Mouse (Mus musculus) midbrain, embryonic 16.5 days (tissue): ENCODE measurements around the gene Retreg1. TPM values are rescaled to one million over a fixed set of nuclear protein-coding genes. Genes with fewer than 3 reads are reported as not detected.

ENCODE experiments used
- ATAC-seq: fragments of 200-750 bp; cut with Nextera tagmentation; 2 replicates; pipeline ENCODE4 v1.8.0; 2017; ENCODE audit warnings: moderate TSS enrichment
- H3K27ac ChIP-seq: fragments of 300-500 bp; sonication (generic); 2 replicates; pipeline ENCODE4 v1.5.1; 2014; ENCODE audit warnings: mild to moderate bottlenecking, low read length, mixed read lengths
- H3K27me3 ChIP-seq: fragments of 300-500 bp; sonication (generic); 2 replicates; pipeline ENCODE4 v1.6.1; 2014; ENCODE audit warnings: low read depth, low read length, mixed read lengths; ENCODE audit not compliant: control insufficient read depth, insufficient read depth
- H3K36me3 ChIP-seq: fragments of 300-500 bp; sonication (generic); 2 replicates; pipeline ENCODE4 v1.6.1; 2014; ENCODE audit warnings: mild to moderate bottlenecking, low read length, moderate library complexity, mixed read lengths; ENCODE audit not compliant: control insufficient read depth, insufficient read depth
- H3K4me1 ChIP-seq: fragments of 300-500 bp; sonication (generic); 2 replicates; pipeline ENCODE4 v1.6.1; 2014; ENCODE audit warnings: mild to moderate bottlenecking, low read length, mixed read lengths; ENCODE audit not compliant: control insufficient read depth, insufficient read depth
- H3K4me2 ChIP-seq: fragments of 300-500 bp; sonication (generic); 2 replicates; pipeline ENCODE4 v1.6.1; 2014; ENCODE audit warnings: mild to moderate bottlenecking, low read length, mixed read lengths
- H3K4me3 ChIP-seq: fragments of 300-500 bp; sonication (generic); 2 replicates; pipeline ENCODE4 v1.5.1; 2014; ENCODE audit warnings: low read depth, mild to moderate bottlenecking, low read length, moderate library complexity, mixed read lengths
- H3K9ac ChIP-seq: fragments of 300-500 bp; sonication (generic); 2 replicates; pipeline ENCODE4 v1.6.1; 2014; ENCODE audit warnings: low read depth, low read length, mixed read lengths
- H3K9me3 ChIP-seq: fragments of 300-500 bp; sonication (generic); replicated peaks from 2 replicates; pipeline ENCODE4 v1.6.1; 2014; ENCODE audit warnings: mild to moderate bottlenecking, low read length, mixed read lengths; ENCODE audit not compliant: control insufficient read depth, poor library complexity, severe bottlenecking
- WGBS: fragments of 180-500 bp; shearing (Covaris S2); extraction: QIAGEN DNeasy Blood & Tissue Kit; methylation state at CpG from one replicate; pipeline ENCODE4 v1.1.7; 2014; 5-methylcytosine and 5-hydroxymethylcytosine counted together
- polyA plus RNA-seq: library from polyadenylated mRNA; unstranded; fragments of >200 nt; fragmentation: Nextera tagmentation; extraction: Ambion mirVana; gene quantifications from 2 replicates; pipeline ENCODE4 v1.2.1, GENCODE M21; 2015

The Retreg1 gene
- polyA plus RNA-seq, 1 experiment from 2014 or later, result 18.4 TPM

DNA sequence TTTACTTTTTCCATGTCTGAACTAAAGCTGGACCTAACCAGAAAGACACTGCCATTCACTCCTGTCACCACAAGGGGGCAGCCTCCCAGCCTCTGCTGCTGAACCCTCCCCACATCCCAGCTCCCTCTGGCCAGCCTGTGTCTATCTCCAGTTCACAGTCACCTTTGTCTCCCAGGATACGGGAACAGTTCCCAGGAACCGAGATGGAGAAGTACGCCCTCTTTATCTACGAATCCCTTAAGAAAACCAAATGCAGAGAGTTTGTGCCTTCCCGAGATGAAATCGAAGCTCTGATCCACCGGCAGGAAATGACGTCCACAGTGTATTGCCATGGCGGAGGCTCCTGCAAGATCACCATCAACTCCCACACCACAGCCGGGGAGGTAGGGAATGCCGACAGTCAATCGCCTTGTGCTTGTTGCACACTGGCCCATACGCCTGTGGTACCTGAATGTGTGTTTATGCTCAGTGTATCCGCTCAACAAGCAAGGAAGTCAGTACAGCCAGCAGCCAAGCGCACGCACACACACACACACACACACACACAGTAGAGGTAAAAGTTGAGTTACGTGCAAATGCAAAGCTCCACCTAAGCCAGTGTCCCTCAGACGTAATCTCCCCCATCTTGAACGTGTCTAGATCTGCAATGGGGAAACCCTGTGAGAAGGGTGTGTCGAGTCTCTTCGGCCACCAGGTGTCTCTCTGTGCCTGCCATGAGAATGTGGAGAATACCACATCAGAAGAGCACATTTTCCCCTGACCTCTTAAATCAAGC lies 37.5 kb upstream of the Retreg1 start:
- Histone ChIP-seq H3K27me3 (no peaks in the 10 kb centered on the region), H3K4me2 (no peak overlapping the region), H3K4me3 (no peak overlapping the region), H3K9me3 (no peaks in the 10 kb centered on the region), H3K9ac (no peak overlapping the region), H3K36me3 (peaks cover 9% of the 10 kb centered on the region), H3K4me1 (no peaks in the 10 kb centered on the region), H3K27ac (no peak overlapping the region)
- peak; percentile 68 for ATAC-seq
- WGBS, result 84% methylated on average over 21 of the region's 21 CpGs

DNA sequence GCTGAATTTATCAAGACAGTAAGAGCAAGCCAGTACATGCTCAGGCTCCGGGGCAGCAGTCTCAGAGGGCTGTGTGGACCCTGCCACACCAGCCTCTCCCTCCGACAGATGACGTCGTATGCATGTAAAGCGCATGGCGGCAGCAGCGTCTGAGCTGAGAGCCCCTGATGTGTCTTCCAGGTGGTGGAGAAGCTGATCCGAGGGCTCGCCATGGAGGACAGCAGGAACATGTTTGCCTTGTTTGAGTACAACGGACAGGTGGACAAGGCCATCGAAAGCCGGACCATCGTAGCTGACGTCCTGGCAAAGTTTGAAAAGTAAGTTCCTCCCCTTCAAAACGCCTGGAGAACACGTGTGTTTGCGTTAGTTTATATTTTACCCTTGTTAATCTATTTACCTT lies 36.6 kb upstream of the Retreg1 start:
- no peak overlapping the region for H3K9ac ChIP-seq
- peaks cover 13% of the 10 kb centered on the region; the same call in 1 of the 2 replicates for H3K36me3 ChIP-seq
- no peak overlapping the region for H3K4me2 ChIP-seq
- no peak overlapping the region for H3K4me3 ChIP-seq
- ATAC-seq, result no peak
- no peaks in the 10 kb centered on the region for H3K27me3 ChIP-seq
- 92% methylated on average over 17 of the region's 17 CpGs for WGBS
- H3K27ac ChIP-seq, result no peak overlapping the region
- no peaks in the 10 kb centered on the region for H3K4me1 ChIP-seq
- H3K9me3 ChIP-seq, result no peaks in the 10 kb centered on the region

DNA sequence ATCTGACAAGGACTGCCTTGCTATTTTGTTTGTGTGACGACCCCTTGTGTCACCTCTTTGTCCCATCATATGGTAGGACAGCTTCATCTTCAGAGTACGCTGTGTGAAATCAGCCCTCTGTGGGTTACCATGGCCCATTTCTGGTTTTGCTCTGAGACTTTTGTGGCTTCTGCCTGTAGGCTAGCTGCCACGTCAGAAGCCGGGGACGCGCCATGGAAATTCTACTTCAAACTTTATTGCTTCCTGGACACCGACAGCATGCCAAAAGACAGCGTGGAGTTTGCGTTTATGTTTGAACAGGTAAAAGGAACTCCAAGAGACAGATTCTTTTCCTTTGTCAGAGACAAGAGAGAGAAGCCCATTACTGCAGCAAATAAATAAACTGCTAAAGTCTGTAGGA lies 36.1 kb upstream of the Retreg1 start:
- H3K36me3 ChIP-seq, result peaks cover 14% of the 10 kb centered on the region; the same call in 1 of the 2 replicates
- 94% methylated on average over 9 of the region's 9 CpGs for WGBS

DNA sequence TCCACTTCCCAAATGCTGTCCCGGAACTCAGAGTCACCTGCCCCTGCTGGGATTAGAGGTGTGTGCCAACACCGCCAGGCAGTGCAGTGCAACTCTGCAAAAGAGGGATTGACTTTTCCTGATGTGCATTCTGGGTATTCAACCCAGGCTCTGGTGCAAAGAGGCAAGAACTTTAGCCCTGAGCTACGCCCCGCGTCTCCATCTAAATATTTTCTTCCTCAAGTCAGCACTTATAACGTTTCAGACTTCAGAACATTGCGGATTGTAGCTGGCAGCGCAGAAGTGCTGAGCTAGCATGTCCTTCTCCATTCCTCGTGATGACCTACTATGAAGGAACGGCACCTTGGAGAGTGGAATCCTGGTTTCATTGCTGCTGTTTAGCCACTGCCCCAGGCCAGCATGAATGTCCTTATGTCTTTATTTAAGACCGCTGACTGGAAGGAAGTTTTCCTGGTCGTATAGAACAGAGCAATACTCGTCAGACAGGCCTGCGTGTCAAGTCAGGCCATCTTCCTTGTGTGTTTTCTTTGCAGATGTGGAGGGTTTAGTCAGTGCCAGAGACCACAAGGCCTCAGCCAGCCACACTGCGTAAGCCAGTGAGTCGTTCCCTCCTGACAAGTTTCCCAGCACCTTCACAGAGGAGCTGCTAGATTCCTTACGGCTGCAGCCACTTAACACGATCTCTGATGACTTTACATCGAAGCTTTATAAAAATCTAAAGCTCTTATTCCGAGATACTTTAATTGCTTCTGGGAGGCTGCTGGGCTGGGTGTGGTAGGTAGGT lies 34.1 kb upstream of the Retreg1 start:
- Histone ChIP-seq H3K36me3 (peaks cover 11% of the 10 kb centered on the region; the same call in 1 of the 2 replicates), H3K27me3 (no peaks in the 10 kb centered on the region), H3K27ac (no peak overlapping the region), H3K4me1 (no peaks in the 10 kb centered on the region), H3K9ac (no peak overlapping the region), H3K4me3 (no peak overlapping the region), H3K4me2 (no peak overlapping the region), H3K9me3 (no peaks in the 10 kb centered on the region)
- no peak for ATAC-seq
- WGBS, result 93% methylated on average over 20 of the region's 20 CpGs

More for the DNA sequence above, 36.1 kb upstream of the Retreg1 start:
- Histone ChIP-seq H3K4me2 (no peak overlapping the region), H3K4me3 (no peak overlapping the region), H3K9ac (no peak overlapping the region), H3K9me3 (no peaks in the 10 kb centered on the region), H3K4me1 (no peaks in the 10 kb centered on the region), H3K27ac (no peak overlapping the region), H3K27me3 (no peaks in the 10 kb centered on the region)
- ATAC-seq, result no peak

DNA sequence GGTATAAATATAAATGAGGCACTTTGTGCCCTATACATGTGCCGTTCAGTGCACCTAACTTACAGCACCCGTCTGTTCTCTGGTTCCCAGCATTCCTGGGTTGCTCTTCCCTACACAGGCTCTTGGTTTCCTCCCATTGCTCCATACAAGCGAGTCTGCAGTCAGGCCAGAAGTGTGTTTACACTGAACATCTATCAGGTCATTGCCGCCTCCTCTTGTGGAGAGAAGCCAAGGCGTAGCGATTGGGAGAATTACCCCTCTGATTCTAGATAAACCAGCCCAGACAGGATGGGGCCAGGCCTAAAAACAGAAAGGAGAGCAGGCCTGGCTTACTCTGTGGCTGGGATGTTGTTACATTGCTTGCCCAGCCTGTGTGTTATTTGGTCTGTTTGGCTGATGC lies 33.3 kb upstream of the Retreg1 start:
- no peaks in the 10 kb centered on the region for H3K4me1 ChIP-seq
- no peaks in the 10 kb centered on the region for H3K9me3 ChIP-seq
- no peak overlapping the region for H3K27ac ChIP-seq
- H3K36me3 ChIP-seq, result peaks cover 14% of the 10 kb centered on the region; the same call in 1 of the 2 replicates
- no peaks in the 10 kb centered on the region for H3K27me3 ChIP-seq
- no peak overlapping the region for H3K9ac ChIP-seq
- 96% methylated on average over 6 of the region's 6 CpGs for WGBS
- ATAC-seq, result no peak
- no peak overlapping the region for H3K4me3 ChIP-seq
- H3K4me2 ChIP-seq, result no peak overlapping the region

DNA sequence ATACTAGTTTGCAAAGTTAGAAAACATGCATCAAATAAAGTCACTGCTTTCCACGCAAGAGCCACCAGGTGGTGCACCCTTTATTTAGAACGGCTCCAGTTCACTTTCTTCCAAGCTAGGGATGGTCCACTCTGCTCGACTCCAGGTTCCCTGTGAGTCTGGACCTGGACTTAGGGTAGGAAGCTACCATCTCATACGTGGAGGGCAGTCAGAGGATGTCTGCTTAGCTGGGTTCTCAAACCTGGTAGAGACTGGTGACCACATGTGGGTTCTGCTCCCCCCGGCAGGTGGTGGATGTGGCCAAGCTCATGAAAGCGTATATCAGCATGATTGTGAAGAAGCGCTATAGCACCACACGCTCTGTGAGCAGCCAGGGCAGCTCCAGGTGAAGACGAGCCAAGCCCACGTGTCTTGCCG lies 31.1 kb upstream of the Retreg1 start:
- Histone ChIP-seq H3K36me3 (peaks cover 14% of the 10 kb centered on the region; the same call in 1 of the 2 replicates), H3K4me2 (no peak overlapping the region), H3K9me3 (no peaks in the 10 kb centered on the region), H3K4me3 (no peak overlapping the region), H3K9ac (no peak overlapping the region), H3K4me1 (no peaks in the 10 kb centered on the region), H3K27me3 (no peaks in the 10 kb centered on the region), H3K27ac (no peak overlapping the region)
- peak; percentile 29; the same call in 1 of the 2 replicates for ATAC-seq
- 92% methylated on average over 11 of the region's 11 CpGs for WGBS

DNA sequence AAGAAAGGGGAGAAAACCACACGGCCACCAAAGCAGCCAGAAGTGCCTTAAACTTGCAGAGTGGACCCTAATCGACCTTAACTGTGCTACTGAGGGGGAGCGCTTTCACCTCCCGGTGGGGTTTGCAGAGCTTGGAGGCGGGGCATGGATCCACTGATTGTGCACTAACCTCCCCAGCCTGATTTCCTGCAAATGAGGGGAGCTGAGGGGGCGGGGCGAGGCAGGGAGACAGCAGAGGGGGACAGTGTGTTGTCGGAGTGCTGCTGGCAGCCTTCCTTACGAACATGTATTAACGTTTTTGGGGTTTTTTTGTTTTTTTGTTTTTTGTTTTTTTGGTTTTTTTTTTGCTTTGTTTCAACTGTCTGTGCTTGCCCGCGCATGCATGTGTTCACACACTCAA lies 30.5 kb upstream of the Retreg1 start:
- no peak overlapping the region for H3K9ac ChIP-seq
- ATAC-seq, result no peak
- whole genome bisulfite sequencing, result 81% methylated on average over 12 of the region's 12 CpGs
- no peak overlapping the region for H3K4me2 ChIP-seq
- no peaks in the 10 kb centered on the region for H3K9me3 ChIP-seq
- no peaks in the 10 kb centered on the region for H3K27me3 ChIP-seq
- peaks cover 14% of the 10 kb centered on the region; the same call in 1 of the 2 replicates for H3K36me3 ChIP-seq
- no peaks in the 10 kb centered on the region for H3K4me1 ChIP-seq
- no peak overlapping the region for H3K4me3 ChIP-seq
- no peak overlapping the region for H3K27ac ChIP-seq

DNA sequence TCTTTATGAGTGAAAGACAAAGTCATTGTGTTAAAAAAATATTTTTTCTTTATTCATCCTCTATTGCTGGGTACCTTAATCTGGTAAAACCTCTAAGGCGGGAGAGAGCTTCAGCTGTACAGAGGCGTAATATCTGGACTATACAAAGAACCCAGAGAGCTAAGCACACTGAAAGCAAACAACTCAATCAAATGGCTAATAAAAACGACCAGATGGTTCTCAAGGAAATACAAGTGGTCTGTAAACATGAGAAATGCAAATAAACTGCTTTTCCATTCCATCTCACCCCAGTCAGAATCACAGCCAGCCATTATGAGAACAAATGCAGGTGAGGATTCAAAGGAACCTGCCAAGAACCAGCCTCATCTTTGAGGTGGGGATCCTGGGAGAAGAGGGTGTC lies 28.4 kb upstream of the Retreg1 start:
- peaks cover 11% of the 10 kb centered on the region; the same call in 1 of the 2 replicates for H3K36me3 ChIP-seq
- H3K9ac ChIP-seq, result no peak overlapping the region
- no peaks in the 10 kb centered on the region for H3K9me3 ChIP-seq
- WGBS, result 81% methylated on average over 3 of the region's 3 CpGs
- no peak overlapping the region for H3K4me3 ChIP-seq
- H3K27me3 ChIP-seq, result no peaks in the 10 kb centered on the region
- no peaks in the 10 kb centered on the region for H3K4me1 ChIP-seq
- H3K4me2 ChIP-seq, result no peak overlapping the region
- no peak for ATAC-seq
- H3K27ac ChIP-seq, result no peak overlapping the region

DNA sequence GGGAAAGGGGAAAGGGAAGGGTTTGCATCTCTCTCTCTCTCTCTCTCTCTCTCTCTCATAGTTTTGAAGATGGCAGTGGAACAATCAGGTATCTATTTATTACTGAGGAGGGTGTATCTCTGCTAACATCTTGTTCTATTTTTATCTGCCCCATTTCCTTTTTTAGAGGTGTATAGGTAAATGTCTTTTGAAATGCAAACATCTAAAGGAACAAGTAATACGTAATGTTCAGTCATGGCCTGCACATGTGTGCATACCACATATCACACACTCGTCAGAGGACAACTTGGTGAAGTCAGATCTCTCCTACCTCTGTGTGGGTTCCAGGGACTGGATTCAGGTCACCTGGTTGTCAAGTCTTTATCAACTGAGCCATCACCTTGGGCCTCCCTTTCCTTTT lies 25.8 kb upstream of the Retreg1 start:
- ATAC-seq, result no peak
- Histone ChIP-seq H3K4me3 (no peak overlapping the region), H3K27ac (no peak overlapping the region), H3K27me3 (no peaks in the 10 kb centered on the region), H3K4me1 (no peaks in the 10 kb centered on the region), H3K9me3 (peaks cover 4% of the 10 kb centered on the region; the same call in 1 of the 2 replicates), H3K36me3 (peaks cover 4% of the 10 kb centered on the region; the same call in 1 of the 2 replicates), H3K9ac (no peak overlapping the region), H3K4me2 (no peak overlapping the region)
- 91% methylated on average over 2 of the region's 2 CpGs for WGBS
